Mouse (Mus musculus): ENCODE measurements around the gene Mrpl20. TPM values are rescaled to one million over a fixed set of nuclear protein-coding genes. Genes with fewer than 3 reads are reported as not detected.
A peak's percentile ranks its signal among the peaks of the same experiment; 100 is the strongest.

The Mrpl20 gene
- polyA plus RNA-seq, 1 experiment from 2014 or later: 250 TPM

- peaks cover 5% of the 10 kb centered on the region for H3K4me1 ChIP-seq (ENCODE audit: control insufficient read depth, insufficient read depth, low read length)
- H3K27me3 ChIP-seq (ENCODE audit: control insufficient read depth, insufficient read depth, low read length): no peaks in the 10 kb centered on the region
- H3K4me2 ChIP-seq (ENCODE audit: low read depth, low read length): no peak overlapping the region
- no peaks in the 10 kb centered on the region for H3K9me3 ChIP-seq (replicated peaks; ENCODE audit: control insufficient read depth, low read length)
- H3K36me3 ChIP-seq (replicated peaks; ENCODE audit: control insufficient read depth, insufficient read depth, low read depth, low read length): peaks cover 7% of the 10 kb centered on the region
- H3K27ac ChIP-seq (replicated peaks; ENCODE audit: low read depth, low read length): no peak overlapping the region
- no peak overlapping the region for H3K9ac ChIP-seq (replicated peaks; ENCODE audit: low read length)
- 90% methylated on average over 4 of the region's 4 CpGs for WGBS
- DNase-seq (ENCODE audit: low spot score) (no peak), ATAC-seq (replicated peaks; ENCODE audit: insufficient number of reproducible peaks, low FRiP score, low TSS enrichment, low read depth) (no peak)
- H3K4me3 ChIP-seq (ENCODE audit: low read depth, low read length): no peak overlapping the region
These were observed 27.2 kb downstream of the Mrpl20 start for GRCm38 (mm10) chr4:155829866-155830265.

GRCm38 (mm10) chr4:155830596-155830995 is 27.9 kb downstream of the Mrpl20 start:
- H3K4me3 ChIP-seq (ENCODE audit: low read depth, low read length): peak overlapping the region; percentile 82; the same call in 1 of the 2 replicates
- WGBS: 57% methylated on average over 8 of the region's 8 CpGs
- no peak overlapping the region for H3K9ac ChIP-seq (replicated peaks; ENCODE audit: low read length)
- no peaks in the 10 kb centered on the region for H3K9me3 ChIP-seq (replicated peaks; ENCODE audit: control insufficient read depth, low read length)
- peaks cover 5% of the 10 kb centered on the region for H3K4me1 ChIP-seq (ENCODE audit: control insufficient read depth, insufficient read depth, low read length)
- H3K4me2 ChIP-seq (ENCODE audit: low read depth, low read length): no peak overlapping the region
- DNase-seq (ENCODE audit: low spot score): no peak
- H3K27me3 ChIP-seq (ENCODE audit: control insufficient read depth, insufficient read depth, low read length): no peaks in the 10 kb centered on the region
- H3K36me3 ChIP-seq (replicated peaks; ENCODE audit: control insufficient read depth, insufficient read depth, low read depth, low read length): peaks cover 3% of the 10 kb centered on the region; the same call in 1 of the 2 replicates
- ATAC-seq (replicated peaks; ENCODE audit: insufficient number of reproducible peaks, low FRiP score, low TSS enrichment, low read depth): no peak
- no peak overlapping the region for H3K27ac ChIP-seq (replicated peaks; ENCODE audit: low read depth, low read length)

GRCm38 (mm10) chr4:155831205-155831766 is 28.6 kb downstream of the Mrpl20 start, which contains the start of gene Aurkaip1:
TSS of gene Aurkaip1 (plus strand) at chr4:155831272.
- under 1% methylated on average over 49 of the region's 49 CpGs for WGBS
- Histone ChIP-seq H3K9ac (replicated peaks; ENCODE audit: low read length) (peak within 1 kb of the TSS; percentile 92), H3K27me3 (ENCODE audit: control insufficient read depth, insufficient read depth, low read length) (no peaks in the 10 kb centered on the region), H3K36me3 (replicated peaks; ENCODE audit: control insufficient read depth, insufficient read depth, low read depth, low read length) (peaks cover 3% of the 10 kb centered on the region; the same call in 1 of the 2 replicates), H3K27ac (replicated peaks; ENCODE audit: low read depth, low read length) (peak within 1 kb of the TSS; percentile 81), H3K4me1 (ENCODE audit: control insufficient read depth, insufficient read depth, low read length) (peaks cover 5% of the 10 kb centered on the region), H3K9me3 (replicated peaks; ENCODE audit: control insufficient read depth, low read length) (no peaks in the 10 kb centered on the region), H3K4me2 (ENCODE audit: low read depth, low read length) (peak within 1 kb of the TSS; percentile 93), H3K4me3 (ENCODE audit: low read depth, low read length) (peak within 1 kb of the TSS; percentile 82)
- ATAC-seq (replicated peaks; ENCODE audit: insufficient number of reproducible peaks, low FRiP score, low TSS enrichment, low read depth) (peak; percentile 86), DNase-seq (ENCODE audit: low spot score) (peak; percentile 98)

DNA sequence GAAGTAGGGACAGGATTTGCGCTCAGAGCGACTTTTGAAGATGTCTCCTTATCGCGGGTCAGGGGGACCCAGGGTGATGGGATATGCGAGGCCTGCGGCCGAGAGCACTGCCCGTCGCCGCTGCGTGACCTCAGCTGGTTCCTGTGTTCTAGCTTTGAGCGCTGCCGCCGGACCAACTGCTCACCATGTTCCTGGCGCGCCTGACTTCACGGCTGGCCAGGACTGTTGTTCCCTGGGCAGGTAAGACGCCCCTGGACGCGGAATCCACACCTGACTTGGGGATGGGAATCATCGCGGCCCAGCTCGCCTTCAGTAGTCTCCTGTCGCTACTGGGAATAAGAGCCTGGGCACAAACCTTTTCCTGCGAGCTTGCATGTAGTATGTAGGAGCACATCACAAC is 29.2 kb downstream of the Mrpl20 start:
- 0 out of 2 replicates have a peak, but pooled peaks have one; percentile 0 for ATAC-seq (replicated peaks; ENCODE audit: insufficient number of reproducible peaks, low FRiP score, low TSS enrichment, low read depth)
- Histone ChIP-seq H3K9ac (replicated peaks; ENCODE audit: low read length) (peak overlapping the region; percentile 92), H3K4me1 (ENCODE audit: control insufficient read depth, insufficient read depth, low read length) (peaks cover 5% of the 10 kb centered on the region), H3K4me2 (ENCODE audit: low read depth, low read length) (peak overlapping the region; percentile 93), H3K9me3 (replicated peaks; ENCODE audit: control insufficient read depth, low read length) (no peaks in the 10 kb centered on the region), H3K36me3 (replicated peaks; ENCODE audit: control insufficient read depth, insufficient read depth, low read depth, low read length) (peaks cover 3% of the 10 kb centered on the region; the same call in 1 of the 2 replicates), H3K4me3 (ENCODE audit: low read depth, low read length) (peak overlapping the region; percentile 82), H3K27me3 (ENCODE audit: control insufficient read depth, insufficient read depth, low read length) (no peaks in the 10 kb centered on the region), H3K27ac (replicated peaks; ENCODE audit: low read depth, low read length) (peak overlapping the region; percentile 81; the same call in 1 of the 2 replicates)
- WGBS: 2% methylated on average over 25 of the region's 25 CpGs
- DNase-seq (ENCODE audit: low spot score): no peak

DNA sequence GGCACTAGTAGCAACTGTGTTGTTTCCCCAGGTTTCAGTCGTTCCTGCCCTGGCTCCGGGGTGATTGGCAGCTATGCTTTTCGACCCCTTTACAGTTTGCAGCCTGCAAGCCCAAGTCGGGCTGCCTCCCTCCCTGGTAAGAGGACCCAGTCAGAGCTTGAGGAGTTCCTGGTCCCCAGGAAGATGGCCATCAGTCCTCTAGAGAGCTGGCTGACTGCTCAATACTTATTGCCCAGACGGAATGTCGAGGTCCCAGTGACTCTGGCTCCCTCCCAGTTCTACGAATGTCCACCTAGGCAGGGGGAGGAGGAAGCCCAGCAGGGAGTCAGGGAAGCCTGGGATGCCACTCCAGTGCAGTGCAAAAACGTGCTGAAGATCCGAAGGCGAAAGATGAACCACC is 29.6 kb downstream of the Mrpl20 start:
- Histone ChIP-seq H3K4me3 (ENCODE audit: low read depth, low read length) (peak overlapping the region; percentile 82), H3K27ac (replicated peaks; ENCODE audit: low read depth, low read length) (no peak overlapping the region), H3K4me2 (ENCODE audit: low read depth, low read length) (peak overlapping the region; percentile 93), H3K27me3 (ENCODE audit: control insufficient read depth, insufficient read depth, low read length) (no peaks in the 10 kb centered on the region), H3K9ac (replicated peaks; ENCODE audit: low read length) (peak overlapping the region; percentile 92), H3K36me3 (replicated peaks; ENCODE audit: control insufficient read depth, insufficient read depth, low read depth, low read length) (peaks cover 3% of the 10 kb centered on the region; the same call in 1 of the 2 replicates), H3K9me3 (replicated peaks; ENCODE audit: control insufficient read depth, low read length) (no peaks in the 10 kb centered on the region), H3K4me1 (ENCODE audit: control insufficient read depth, insufficient read depth, low read length) (peaks cover 5% of the 10 kb centered on the region)
- 59% methylated on average over 10 of the region's 10 CpGs for WGBS
- ATAC-seq (replicated peaks; ENCODE audit: insufficient number of reproducible peaks, low FRiP score, low TSS enrichment, low read depth) (no peak), DNase-seq (ENCODE audit: low spot score) (no peak)

DNA sequence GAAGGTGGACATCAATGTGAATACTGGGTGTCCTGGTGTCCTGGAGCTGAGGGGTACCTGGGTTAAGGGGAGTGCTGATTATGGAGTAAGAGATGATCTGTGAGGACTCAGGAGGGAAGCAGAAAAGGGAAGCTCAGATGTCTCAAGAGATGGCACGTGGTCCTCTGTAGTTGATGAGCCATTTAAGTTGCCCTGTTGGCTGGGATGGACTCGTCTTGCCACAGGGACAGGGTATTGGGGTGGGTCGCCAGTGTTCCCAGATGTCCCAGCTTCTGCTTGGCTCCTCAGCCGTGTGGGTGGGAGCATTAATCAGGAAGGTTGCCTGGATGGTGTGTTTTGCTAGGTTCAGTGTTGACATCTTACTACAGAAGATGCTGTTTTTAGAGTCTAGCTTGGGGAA is 30.6 kb downstream of the Mrpl20 start:
- Histone ChIP-seq H3K4me3 (ENCODE audit: low read depth, low read length) (no peak overlapping the region), H3K27ac (replicated peaks; ENCODE audit: low read depth, low read length) (no peak overlapping the region), H3K4me2 (ENCODE audit: low read depth, low read length) (no peak overlapping the region), H3K27me3 (ENCODE audit: control insufficient read depth, insufficient read depth, low read length) (no peaks in the 10 kb centered on the region), H3K36me3 (replicated peaks; ENCODE audit: control insufficient read depth, insufficient read depth, low read depth, low read length) (no peaks in the 10 kb centered on the region), H3K4me1 (ENCODE audit: control insufficient read depth, insufficient read depth, low read length) (peaks cover 5% of the 10 kb centered on the region), H3K9ac (replicated peaks; ENCODE audit: low read length) (no peak overlapping the region), H3K9me3 (replicated peaks; ENCODE audit: control insufficient read depth, low read length) (no peaks in the 10 kb centered on the region)
- no peak for ATAC-seq (replicated peaks; ENCODE audit: insufficient number of reproducible peaks, low FRiP score, low TSS enrichment, low read depth)
- WGBS: 82% methylated on average over 4 of the region's 4 CpGs
- DNase-seq (ENCODE audit: low spot score): no peak

GRCm38 (mm10) chr4:155833836-155834235 is 31.2 kb downstream of the Mrpl20 start:
- Histone ChIP-seq H3K4me3 (ENCODE audit: low read depth, low read length) (no peak overlapping the region), H3K9me3 (replicated peaks; ENCODE audit: control insufficient read depth, low read length) (no peaks in the 10 kb centered on the region), H3K9ac (replicated peaks; ENCODE audit: low read length) (no peak overlapping the region), H3K4me2 (ENCODE audit: low read depth, low read length) (no peak overlapping the region), H3K4me1 (ENCODE audit: control insufficient read depth, insufficient read depth, low read length) (peaks cover 5% of the 10 kb centered on the region), H3K27ac (replicated peaks; ENCODE audit: low read depth, low read length) (no peak overlapping the region), H3K36me3 (replicated peaks; ENCODE audit: control insufficient read depth, insufficient read depth, low read depth, low read length) (no peaks in the 10 kb centered on the region), H3K27me3 (ENCODE audit: control insufficient read depth, insufficient read depth, low read length) (no peaks in the 10 kb centered on the region)
- DNase-seq (ENCODE audit: low spot score): peak; percentile 83
- 40% methylated on average over 2 of the region's 2 CpGs for WGBS
- ATAC-seq (replicated peaks; ENCODE audit: insufficient number of reproducible peaks, low FRiP score, low TSS enrichment, low read depth): peak; percentile 49; the same call in 1 of the 2 replicates

- H3K27me3 ChIP-seq (ENCODE audit: control insufficient read depth, insufficient read depth, low read length): no peaks in the 10 kb centered on the region
- DNase-seq (ENCODE audit: low spot score) (no peak), ATAC-seq (replicated peaks; ENCODE audit: insufficient number of reproducible peaks, low FRiP score, low TSS enrichment, low read depth) (no peak)
- no peak overlapping the region for H3K4me3 ChIP-seq (ENCODE audit: low read depth, low read length)
- H3K4me2 ChIP-seq (ENCODE audit: low read depth, low read length): no peak overlapping the region
- H3K4me1 ChIP-seq (ENCODE audit: control insufficient read depth, insufficient read depth, low read length): peaks cover 7% of the 10 kb centered on the region
- H3K9me3 ChIP-seq (replicated peaks; ENCODE audit: control insufficient read depth, low read length): no peaks in the 10 kb centered on the region
- WGBS: 81% methylated on average over 11 of the region's 11 CpGs
- no peaks in the 10 kb centered on the region for H3K36me3 ChIP-seq (replicated peaks; ENCODE audit: control insufficient read depth, insufficient read depth, low read depth, low read length)
- H3K27ac ChIP-seq (replicated peaks; ENCODE audit: low read depth, low read length): no peak overlapping the region
- no peak overlapping the region for H3K9ac ChIP-seq (replicated peaks; ENCODE audit: low read length)
These were observed 34.8 kb downstream of the Mrpl20 start for GRCm38 (mm10) chr4:155837404-155838010.
